Mouse (Mus musculus): ENCODE data around the gene Dcdc2b. TPM values are rescaled to one million over a fixed set of nuclear protein-coding genes. Genes with fewer than 3 reads are reported as not detected.

Dcdc2b gene
- polyA plus RNA-seq, 1 experiment from 2014 or later = 1.1 TPM

GRCm38 (mm10) chr4:129618031-129618430 is 4.0 kb upstream of the Dcdc2b start:
- H3K27ac ChIP-seq = peak overlapping the region; percentile 85

GRCm38 (mm10) chr4:129617121-129617641 is 3.1 kb upstream of the Dcdc2b start:
- Histone ChIP-seq H3K4me3 (0 out of 2 replicates have a peak overlapping the region, but pooled peaks have one; percentile 67), H3K4me1 (peaks cover 10% of the 10 kb centered on the region), H3K9me3 (no peaks in the 10 kb centered on the region), H3K27ac (no peak overlapping the region), H3K36me3 (peaks cover 31% of the 10 kb centered on the region), H3K27me3 (ENCODE audit: insufficient read depth, poor library complexity, severe bottlenecking) (no peaks in the 10 kb centered on the region)
- 89% methylated on average over 7 of the region's 7 CpGs for WGBS
- DNase-seq (ENCODE audit: low spot score) = no peak

More at GRCm38 (mm10) chr4:129618031-129618430, 4.0 kb upstream of the Dcdc2b start:
- Histone ChIP-seq H3K4me1 (peaks cover 19% of the 10 kb centered on the region), H3K9me3 (no peaks in the 10 kb centered on the region), H3K27me3 (ENCODE audit: insufficient read depth, poor library complexity, severe bottlenecking) (no peaks in the 10 kb centered on the region), H3K36me3 (peaks cover 31% of the 10 kb centered on the region), H3K4me3 (peak overlapping the region; percentile 67)
- DNase-seq (ENCODE audit: low spot score) = no peak
- WGBS = 94% methylated on average over 5 of the region's 5 CpGs

- H3K36me3 ChIP-seq = peaks cover 31% of the 10 kb centered on the region
These were observed 2.6 kb upstream of the Dcdc2b start for GRCm38 (mm10) chr4:129616631-129617030.

GRCm38 (mm10) chr4:129615801-129616290 is 1.8 kb upstream of the Dcdc2b start:
- Histone ChIP-seq H3K27me3 (ENCODE audit: insufficient read depth, poor library complexity, severe bottlenecking) (no peaks in the 10 kb centered on the region), H3K4me3 (no peak overlapping the region), H3K9me3 (no peaks in the 10 kb centered on the region), H3K27ac (no peak overlapping the region), H3K4me1 (peaks cover 9% of the 10 kb centered on the region), H3K36me3 (peaks cover 28% of the 10 kb centered on the region)
- WGBS = 91% methylated on average over 9 of the region's 9 CpGs
- no peak for DNase-seq (ENCODE audit: low spot score)

More at GRCm38 (mm10) chr4:129616631-129617030, 2.6 kb upstream of the Dcdc2b start:
- H3K4me1 ChIP-seq = peaks cover 9% of the 10 kb centered on the region
- no peak overlapping the region for H3K27ac ChIP-seq
- DNase-seq (ENCODE audit: low spot score) = no peak
- no peaks in the 10 kb centered on the region for H3K27me3 ChIP-seq (ENCODE audit: insufficient read depth, poor library complexity, severe bottlenecking)
- WGBS = 91% methylated on average over 3 of the region's 3 CpGs
- H3K4me3 ChIP-seq = no peak overlapping the region
- no peaks in the 10 kb centered on the region for H3K9me3 ChIP-seq

- peaks cover 50% of the 10 kb centered on the region for H3K36me3 ChIP-seq
- H3K4me1 ChIP-seq = 0 out of 2 replicates have a peak, but pooled peaks cover 6% of the 10 kb centered on the region
- WGBS = 64% methylated on average over 4 of the region's 4 CpGs
- H3K27ac ChIP-seq = no peak overlapping the region
- no peaks in the 10 kb centered on the region for H3K27me3 ChIP-seq (ENCODE audit: insufficient read depth, poor library complexity, severe bottlenecking)
- DNase-seq (ENCODE audit: low spot score) = no peak
- H3K9me3 ChIP-seq = no peaks in the 10 kb centered on the region
- no peak overlapping the region for H3K4me3 ChIP-seq
These were observed 3.6 kb downstream of the Dcdc2b start for GRCm38 (mm10) chr4:129610472-129610871.

- H3K4me3 ChIP-seq = no peak overlapping the region
- H3K9me3 ChIP-seq = no peaks in the 10 kb centered on the region
- H3K27ac ChIP-seq = no peak overlapping the region
- no peak for DNase-seq (ENCODE audit: low spot score)
- H3K4me1 ChIP-seq = 0 out of 2 replicates have a peak, but pooled peaks cover 6% of the 10 kb centered on the region
- WGBS = 87% methylated on average over 4 of the region's 4 CpGs
- H3K27me3 ChIP-seq (ENCODE audit: insufficient read depth, poor library complexity, severe bottlenecking) = no peaks in the 10 kb centered on the region
- H3K36me3 ChIP-seq = peaks cover 53% of the 10 kb centered on the region
These were observed 4.0 kb downstream of the Dcdc2b start for GRCm38 (mm10) chr4:129610026-129610425.

GRCm38 (mm10) chr4:129609139-129609631 is 4.9 kb downstream of the Dcdc2b start:
- DNase-seq (ENCODE audit: low spot score) = no peak
- H3K9me3 ChIP-seq = no peaks in the 10 kb centered on the region
- H3K4me1 ChIP-seq = 0 out of 2 replicates have a peak, but pooled peaks cover 6% of the 10 kb centered on the region
- H3K36me3 ChIP-seq = peaks cover 57% of the 10 kb centered on the region
- H3K27ac ChIP-seq = no peak overlapping the region
- H3K4me3 ChIP-seq = no peak overlapping the region
- H3K27me3 ChIP-seq (ENCODE audit: insufficient read depth, poor library complexity, severe bottlenecking) = no peaks in the 10 kb centered on the region
- 82% methylated on average over 12 of the region's 12 CpGs for WGBS

GRCm38 (mm10) chr4:129608426-129609025 is 5.5 kb downstream of the Dcdc2b start:
- Histone ChIP-seq H3K36me3 (peaks cover 62% of the 10 kb centered on the region), H3K4me3 (no peak overlapping the region), H3K27me3 (ENCODE audit: insufficient read depth, poor library complexity, severe bottlenecking) (no peaks in the 10 kb centered on the region), H3K27ac (peak overlapping the region; percentile 23; the same call in 1 of the 2 replicates), H3K4me1 (0 out of 2 replicates have a peak, but pooled peaks cover 6% of the 10 kb centered on the region), H3K9me3 (no peaks in the 10 kb centered on the region)
- DNase-seq (ENCODE audit: low spot score) = peak; percentile 94
- 38% methylated on average over 7 of the region's 7 CpGs for WGBS

- H3K4me3 ChIP-seq = peak within 1 kb of the TSS; percentile 93
- peaks cover 62% of the 10 kb centered on the region for H3K36me3 ChIP-seq
- H3K27ac ChIP-seq = peak within 1 kb of the TSS; percentile 96
- no peaks in the 10 kb centered on the region for H3K27me3 ChIP-seq (ENCODE audit: insufficient read depth, poor library complexity, severe bottlenecking)
- peaks cover 34% of the 10 kb centered on the region for H3K4me1 ChIP-seq
- under 1% methylated on average over 71 of the region's 74 CpGs for WGBS
- no peaks in the 10 kb centered on the region for H3K9me3 ChIP-seq
- peak; percentile 94 for DNase-seq (ENCODE audit: low spot score)
These were observed 13.6 kb downstream of the Dcdc2b start, which contains the start of the genes Eif3i and Tmem234 for GRCm38 (mm10) chr4:129600233-129601158. Gene Eif3i, minus strand, starts transcription at chr4:129600648. Gene Tmem234, plus strand, starts transcription at chr4:129600668.

- H3K9me3 ChIP-seq = no peaks in the 10 kb centered on the region
- peaks cover 16% of the 10 kb centered on the region for H3K4me1 ChIP-seq
- DNase-seq (ENCODE audit: low spot score) = no peak
- H3K36me3 ChIP-seq = peaks cover 40% of the 10 kb centered on the region
- WGBS = 61% methylated on average over 4 of the region's 4 CpGs
- H3K4me3 ChIP-seq = no peak overlapping the region
- H3K27ac ChIP-seq = 0 out of 2 replicates have a peak overlapping the region, but pooled peaks have one; percentile 6
- no peaks in the 10 kb centered on the region for H3K27me3 ChIP-seq (ENCODE audit: insufficient read depth, poor library complexity, severe bottlenecking)
These were observed 25.2 kb downstream of the Dcdc2b start for GRCm38 (mm10) chr4:129588865-129589264.

- Histone ChIP-seq H3K27ac (no peak overlapping the region), H3K9me3 (no peaks in the 10 kb centered on the region), H3K36me3 (peaks cover 21% of the 10 kb centered on the region), H3K4me1 (peaks cover 16% of the 10 kb centered on the region), H3K4me3 (no peak overlapping the region), H3K27me3 (ENCODE audit: insufficient read depth, poor library complexity, severe bottlenecking) (no peaks in the 10 kb centered on the region)
- no peak for DNase-seq (ENCODE audit: low spot score)
- 74% methylated on average over 1 of the region's 1 CpGs for WGBS
These were observed 27.1 kb downstream of the Dcdc2b start for GRCm38 (mm10) chr4:129586943-129587342.

GRCm38 (mm10) chr4:129585773-129586172 is 28.3 kb downstream of the Dcdc2b start:
- peaks cover 9% of the 10 kb centered on the region for H3K36me3 ChIP-seq
- H3K27ac ChIP-seq = peak overlapping the region; percentile 83
- DNase-seq (ENCODE audit: low spot score) = no peak
- 75% methylated on average over 9 of the region's 9 CpGs for WGBS
- H3K4me3 ChIP-seq = peak overlapping the region; percentile 68
- H3K4me1 ChIP-seq = peaks cover 16% of the 10 kb centered on the region
- no peaks in the 10 kb centered on the region for H3K9me3 ChIP-seq
- no peaks in the 10 kb centered on the region for H3K27me3 ChIP-seq (ENCODE audit: insufficient read depth, poor library complexity, severe bottlenecking)
